Mouse (Mus musculus): Measurements from ENCODE around the gene Ahsg. TPM values are rescaled to one million over a fixed set of nuclear protein-coding genes. Genes with fewer than 3 reads are reported as not detected.

Ahsg gene
- total and polyA plus RNA-seq, 3 experiments = 0.13 TPM; not detected in 2

GRCm38 (mm10) chr16:22879945-22880595 is 11.0 kb upstream of the Ahsg start:
- Histone ChIP-seq H3K4me1 (ENCODE audit: control insufficient read depth in 1 of 2, insufficient read depth in 2 of 2, low read length in 2 of 2) (peaks cover 19 to 35% of the 10 kb centered on the region in 2 experiments; a peak in 3 of 4 replicates), H3K79me2 (ENCODE audit: control insufficient read depth, insufficient read depth, low read length, poor library complexity) (no peaks in the 10 kb centered on the region), H3K4me3 (ENCODE audit: control insufficient read depth in 1 of 2, insufficient read depth in 1 of 2, low read depth in 2 of 2, low read length in 2 of 2) (no peak overlapping the region), H3K9ac (ENCODE audit: control insufficient read depth, low read depth, low read length, poor library complexity, severe bottlenecking) (peak overlapping the region; percentile 55; the same call in 1 of the 2 replicates), H3K9me3 (replicated peaks; ENCODE audit: insufficient read depth, low read length) (no peaks in the 10 kb centered on the region), H3K27ac (ENCODE audit: control insufficient read depth, low read depth, low read length) (peak overlapping the region; percentile 93), H3K36me3 (ENCODE audit: control insufficient read depth in 1 of 2, insufficient read depth in 2 of 2, low read length in 2 of 2) (peaks cover 0 to 28% of the 10 kb centered on the region in 2 experiments; a peak in 2 of 4 replicates), H3K27me3 (ENCODE audit: control insufficient read depth in 1 of 2, insufficient read depth in 2 of 2, low read length in 2 of 2) (no peaks in the 10 kb centered on the region)
- no peak for DNase-seq (ENCODE audit: low read depth, low spot score)
- TF ChIP-seq GATA1 (IDR thresholded peaks at IDR 0.05; ENCODE audit: low read depth, low read length) (no peak), USF1 (IDR thresholded peaks at IDR 0.05; ENCODE audit: low read depth, low read length) (peak; percentile 66; the same call in 1 of the 2 replicates), CTCF (IDR thresholded peaks at IDR 0.05 in 2 of 3, conservative IDR thresholded peaks at IDR 0.05 in 1 of 3; ENCODE audit: control insufficient read depth in 1 of 3, insufficient read depth in 1 of 3, low read depth in 2 of 3, low read length in 3 of 3, poor library complexity in 1 of 3, severe bottlenecking in 1 of 3) (no peak), GABPA (IDR thresholded peaks at IDR 0.05; ENCODE audit: low read depth, low read length) (no peak), BHLHE40 (IDR thresholded peaks at IDR 0.05; ENCODE audit: borderline replicate concordance, low read depth, low read length) (no peak), MAZ (IDR thresholded peaks at IDR 0.05; ENCODE audit: low read depth, low read length) (no peak)

GRCm38 (mm10) chr16:22880900-22881299 is 10.2 kb upstream of the Ahsg start:
- H3K9me3 ChIP-seq (replicated peaks; ENCODE audit: insufficient read depth, low read length) = no peaks in the 10 kb centered on the region
- TF ChIP-seq GABPA (IDR thresholded peaks at IDR 0.05; ENCODE audit: low read depth, low read length) (no peak), ZC3H11A (IDR thresholded peaks at IDR 0.05; ENCODE audit: low read depth, low read length) (no peak), HCFC1 (IDR thresholded peaks at IDR 0.05; ENCODE audit: low read depth, low read length) (no peak), SMC3 (IDR thresholded peaks at IDR 0.05; ENCODE audit: low read depth, low read length) (no peak), MYB (IDR thresholded peaks at IDR 0.05; ENCODE audit: low read depth, low read length) (no peak), BHLHE40 (IDR thresholded peaks at IDR 0.05; ENCODE audit: borderline replicate concordance, low read depth, low read length) (no peak), POLR2AphosphoS5 (IDR thresholded peaks at IDR 0.05; ENCODE audit: borderline replicate concordance, low read depth, low read length) (no peak), CHD2 (IDR thresholded peaks at IDR 0.05; ENCODE audit: low read length) (no peak), JUND (IDR thresholded peaks at IDR 0.05; ENCODE audit: low read depth, low read length) (no peak), CTCF (IDR thresholded peaks at IDR 0.05 in 2 of 3, conservative IDR thresholded peaks at IDR 0.05 in 1 of 3; ENCODE audit: control insufficient read depth in 1 of 3, insufficient read depth in 1 of 3, low read depth in 2 of 3, low read length in 3 of 3, poor library complexity in 1 of 3, severe bottlenecking in 1 of 3) (no peak), MAFK (IDR thresholded peaks at IDR 0.05; ENCODE audit: borderline replicate concordance, low read depth, low read length) (no peak), SIN3A (IDR thresholded peaks at IDR 0.05; ENCODE audit: low read length) (no peak), ETS1 (IDR thresholded peaks at IDR 0.05; ENCODE audit: low read depth, low read length) (no peak), TCF12 (IDR thresholded peaks at IDR 0.05; ENCODE audit: low read depth, low read length) (no peak), NRF1 (IDR thresholded peaks at IDR 0.05; ENCODE audit: insufficient read depth, low read depth, low read length, poor library complexity, severe bottlenecking) (no peak), MAX (IDR thresholded peaks at IDR 0.05; ENCODE audit: low read length) (no peak)
- H3K36me3 ChIP-seq (ENCODE audit: control insufficient read depth in 1 of 2, insufficient read depth in 2 of 2, low read length in 2 of 2) = peaks cover 0 to 34% of the 10 kb centered on the region in 2 experiments; a peak in 2 of 4 replicates
- peak overlapping the region; percentile 55 for H3K9ac ChIP-seq (ENCODE audit: control insufficient read depth, low read depth, low read length, poor library complexity, severe bottlenecking)
- H3K27ac ChIP-seq (ENCODE audit: control insufficient read depth, low read depth, low read length) = peak overlapping the region; percentile 93
- no peak for DNase-seq (ENCODE audit: low read depth, low spot score)
- peaks cover 19 to 42% of the 10 kb centered on the region in 2 experiments; a peak in 3 of 4 replicates for H3K4me1 ChIP-seq (ENCODE audit: control insufficient read depth in 1 of 2, insufficient read depth in 2 of 2, low read length in 2 of 2)
- no peaks in the 10 kb centered on the region for H3K79me2 ChIP-seq (ENCODE audit: control insufficient read depth, insufficient read depth, low read length, poor library complexity)
- peak overlapping the region in 1 of 2 experiments; percentile 8; a peak in 2 of 4 replicates for H3K4me3 ChIP-seq (ENCODE audit: control insufficient read depth in 1 of 2, insufficient read depth in 1 of 2, low read depth in 2 of 2, low read length in 2 of 2)
- no peaks in the 10 kb centered on the region for H3K27me3 ChIP-seq (ENCODE audit: control insufficient read depth in 1 of 2, insufficient read depth in 2 of 2, low read length in 2 of 2)

Measured in MEL (cell line).